Mouse (Mus musculus) forebrain, embryonic 15.5 days (tissue): ENCODE measurements around the gene Ndufb6. TPM values are rescaled to one million over a fixed set of nuclear protein-coding genes. Genes with fewer than 3 reads are reported as not detected.
A peak's percentile ranks its signal among the peaks of the same experiment; 100 is the strongest.

ENCODE experiments used
- ATAC-seq: fragments of 200-750 bp; cut with Nextera tagmentation; replicated peaks from 2 replicates; pipeline ENCODE4 v1.8.0; 2017; ENCODE audit warnings: mild to moderate bottlenecking, moderate TSS enrichment, moderate library complexity
- H3K27ac ChIP-seq: fragments of 300-500 bp; sonication (generic); replicated peaks from 2 replicates; pipeline ENCODE4 v1.5.1; 2015; ENCODE audit warnings: mild to moderate bottlenecking, inconsistent platforms
- H3K27me3 ChIP-seq: fragments of 300-500 bp; sonication (generic); 2 replicates; pipeline ENCODE4 v1.6.1; 2015; ENCODE audit warnings: inconsistent platforms
- H3K36me3 ChIP-seq: fragments of 300-500 bp; sonication (generic); 2 replicates; pipeline ENCODE4 v1.6.1; 2015; ENCODE audit warnings: mild to moderate bottlenecking, inconsistent platforms
- H3K4me1 ChIP-seq: fragments of 300-500 bp; sonication (generic); 2 replicates; pipeline ENCODE4 v1.6.1; 2015; ENCODE audit warnings: inconsistent platforms
- H3K4me2 ChIP-seq: fragments of 300-500 bp; sonication (generic); replicated peaks from 2 replicates; pipeline ENCODE4 v1.6.1; 2015; ENCODE audit warnings: mild to moderate bottlenecking, inconsistent platforms
- H3K4me3 ChIP-seq: fragments of 300-500 bp; sonication (generic); 2 replicates; pipeline ENCODE4 v1.5.1; 2015; ENCODE audit warnings: mild to moderate bottlenecking, inconsistent platforms
- H3K9ac ChIP-seq: fragments of 300-500 bp; sonication (generic); replicated peaks from 2 replicates; pipeline ENCODE4 v1.6.1; 2015; ENCODE audit warnings: mild to moderate bottlenecking, inconsistent platforms
- H3K9me3 ChIP-seq: fragments of 300-500 bp; sonication (generic); 2 replicates; pipeline ENCODE4 v1.6.1; 2016; ENCODE audit warnings: inconsistent platforms
- WGBS: fragments of 180-500 bp; shearing (Covaris S2); methylation state at CpG from one replicate; pipeline ENCODE4 v1.1.7; 2015; ENCODE audit warnings: mixed read lengths; 5-methylcytosine and 5-hydroxymethylcytosine counted together
- polyA plus RNA-seq: library from polyadenylated mRNA; unstranded; fragments of >200 nt; fragmentation: Nextera tagmentation; extraction: Ambion mirVana; gene quantifications from 2 replicates; pipeline ENCODE4 v1.2.1, GENCODE M21; 2015

Ndufb6 gene
- polyA plus RNA-seq, 1 experiment from 2014 or later = 286 TPM

DNA sequence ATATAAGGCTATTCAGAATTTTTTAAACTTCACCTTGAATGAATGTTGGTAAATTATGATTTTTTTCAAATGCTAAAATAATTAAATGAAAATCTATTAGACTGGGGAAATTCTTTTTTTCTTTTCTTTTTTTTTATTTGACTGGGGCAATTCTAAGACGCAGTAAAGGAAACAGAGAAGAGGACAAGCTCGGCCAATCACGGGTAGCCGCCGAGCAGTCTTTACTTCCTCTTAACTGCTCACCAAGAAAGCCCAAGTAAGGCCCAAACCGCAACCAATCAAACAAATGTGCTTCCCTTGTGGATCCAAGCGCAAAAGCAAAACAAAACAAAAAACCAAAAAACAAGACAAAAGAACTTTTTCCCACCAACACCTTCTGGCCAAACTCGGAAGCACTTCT is 35.2 kb downstream of the Ndufb6 start:
- WGBS = 86% methylated on average over 8 of the region's 8 CpGs
- Histone ChIP-seq H3K27ac (no peak overlapping the region), H3K36me3 (no peaks in the 10 kb centered on the region), H3K4me3 (no peak overlapping the region), H3K4me2 (no peak overlapping the region), H3K9ac (no peak overlapping the region), H3K4me1 (peaks cover 9% of the 10 kb centered on the region), H3K9me3 (no peaks in the 10 kb centered on the region), H3K27me3 (no peaks in the 10 kb centered on the region)
- ATAC-seq = no peak

DNA sequence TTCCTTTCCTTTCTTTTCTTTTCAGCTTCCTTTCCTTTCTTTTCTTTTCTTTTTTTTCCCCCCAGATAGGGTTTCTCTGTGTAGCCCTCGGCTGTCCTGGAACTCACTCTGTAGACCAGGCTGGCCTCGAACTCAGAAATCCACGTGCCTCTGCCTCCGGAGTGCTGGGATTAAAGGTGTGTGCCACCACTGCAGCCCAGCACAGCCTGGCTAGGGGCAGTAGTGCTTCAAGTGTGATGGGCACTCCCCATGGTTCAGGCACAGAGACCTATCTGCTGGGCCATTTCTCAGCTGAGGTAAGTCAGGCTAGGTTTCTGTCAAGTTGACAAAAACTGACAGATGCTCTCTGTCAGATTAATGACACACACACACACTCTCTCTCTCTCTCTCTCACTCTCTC is 36.2 kb downstream of the Ndufb6 start:
- Histone ChIP-seq H3K4me3 (no peak overlapping the region), H3K4me1 (peaks cover 13% of the 10 kb centered on the region), H3K36me3 (no peaks in the 10 kb centered on the region), H3K9ac (no peak overlapping the region), H3K27ac (no peak overlapping the region), H3K27me3 (no peaks in the 10 kb centered on the region), H3K9me3 (no peaks in the 10 kb centered on the region), H3K4me2 (no peak overlapping the region)
- ATAC-seq = no peak
- WGBS = 76% methylated on average over 4 of the region's 4 CpGs

DNA sequence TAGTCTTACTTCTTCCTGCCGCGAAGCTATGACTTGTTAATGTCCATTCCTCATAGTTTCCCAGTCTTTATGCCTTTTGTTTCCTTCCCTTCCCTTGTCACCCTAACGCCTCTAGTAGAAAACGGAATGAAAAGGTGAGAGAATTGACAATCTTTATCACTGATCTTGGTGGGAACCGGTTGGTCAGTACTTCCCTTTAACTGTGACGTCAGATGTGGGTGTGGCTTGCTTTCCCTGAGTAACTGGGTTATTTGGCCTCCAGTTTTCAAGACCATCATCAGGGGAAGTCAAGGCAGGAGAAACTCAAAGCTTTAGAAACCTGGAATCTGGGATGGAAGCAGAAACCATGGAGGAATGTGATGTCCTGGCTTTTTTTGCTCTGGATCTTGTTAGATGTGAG is 37.3 kb downstream of the Ndufb6 start:
- Histone ChIP-seq H3K4me2 (no peak overlapping the region), H3K9me3 (no peaks in the 10 kb centered on the region), H3K36me3 (no peaks in the 10 kb centered on the region), H3K27ac (no peak overlapping the region), H3K4me1 (peaks cover 13% of the 10 kb centered on the region), H3K4me3 (no peak overlapping the region), H3K9ac (no peak overlapping the region), H3K27me3 (no peaks in the 10 kb centered on the region)
- ATAC-seq = no peak
- 58% methylated on average over 6 of the region's 6 CpGs for WGBS

DNA sequence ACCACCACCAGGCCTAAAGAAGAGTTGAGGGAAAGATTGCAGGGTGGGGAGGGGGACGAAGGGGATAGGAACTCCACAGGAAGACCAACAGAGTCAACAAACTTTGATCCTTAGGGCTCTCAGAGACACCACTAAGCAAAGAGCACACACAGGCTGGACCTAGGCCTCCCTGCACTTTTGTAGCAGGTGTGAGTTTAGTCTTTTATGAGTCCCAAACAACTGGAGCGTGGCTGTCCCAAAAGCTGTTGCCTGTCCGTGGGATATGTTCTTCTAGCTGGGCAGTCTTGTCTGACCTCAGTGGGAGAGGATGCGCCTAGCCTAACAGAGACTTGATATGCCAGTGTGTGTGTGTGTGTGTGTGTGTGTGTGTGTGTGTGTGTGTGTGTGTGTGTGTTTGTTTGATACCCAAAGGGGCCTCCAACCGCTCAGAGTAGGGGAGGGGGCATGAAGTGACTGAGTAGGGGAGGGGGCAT is 38.9 kb downstream of the Ndufb6 start:
- H3K36me3 ChIP-seq = no peaks in the 10 kb centered on the region
- H3K4me1 ChIP-seq = peaks cover 13% of the 10 kb centered on the region
- no peak overlapping the region for H3K27ac ChIP-seq
- ATAC-seq = 0 out of 2 replicates have a peak, but pooled peaks have one; percentile 26
- peak overlapping the region; percentile 50 for H3K4me3 ChIP-seq
- WGBS = 52% methylated on average over 5 of the region's 5 CpGs
- peak overlapping the region; percentile 86 for H3K4me2 ChIP-seq
- 0 out of 2 replicates have a peak overlapping the region, but pooled peaks have one; percentile 57 for H3K9ac ChIP-seq
- H3K9me3 ChIP-seq = no peaks in the 10 kb centered on the region
- H3K27me3 ChIP-seq = no peaks in the 10 kb centered on the region

DNA sequence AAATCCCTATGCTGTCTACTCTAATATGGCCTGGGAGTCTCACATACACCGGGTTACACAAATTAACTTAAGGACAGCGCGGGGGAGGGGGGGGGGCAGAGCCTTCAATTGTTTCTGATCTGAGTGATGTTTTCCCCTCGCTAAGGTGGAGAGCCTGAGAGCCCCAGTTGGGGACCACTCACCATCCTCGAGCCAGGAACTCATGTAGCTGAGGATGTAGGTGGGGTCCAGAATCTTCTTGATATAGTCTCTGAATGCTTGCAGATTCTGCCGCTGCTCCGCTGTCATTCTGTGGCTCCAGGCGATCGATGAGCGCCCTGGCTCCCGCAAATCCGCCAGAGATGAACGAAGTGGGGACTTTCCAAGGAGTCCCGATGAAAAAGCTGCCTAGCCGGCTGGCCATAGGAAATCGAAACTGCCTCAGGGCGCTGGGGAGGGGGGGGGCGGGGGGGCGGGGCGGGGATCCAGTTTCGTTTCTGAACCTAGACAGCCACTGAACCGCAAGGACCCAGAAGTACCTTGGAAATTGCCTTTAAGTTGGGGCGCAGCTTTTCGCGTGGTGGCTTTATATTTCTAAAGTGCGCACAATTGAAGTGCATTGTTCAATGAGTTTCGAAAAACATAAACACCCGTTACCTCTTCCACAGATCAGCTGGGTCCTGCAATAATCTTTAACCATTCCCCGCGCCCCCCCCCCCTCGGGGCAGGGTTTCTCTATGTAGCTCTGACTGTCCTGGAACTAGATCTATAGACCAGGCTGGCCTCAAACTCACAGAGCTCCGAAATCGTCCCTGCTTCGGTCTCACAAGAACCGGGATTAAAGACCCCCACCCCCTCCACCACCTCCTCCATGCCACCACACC is 39.6 kb downstream of the Ndufb6 start, which contains the start of gene Ddx58:
Ddx58 (minus strand) TSS at position 420 of the 863 bp plus-strand sequence.
- Histone ChIP-seq H3K4me2 (peak within 1 kb of the TSS; percentile 86), H3K4me1 (peaks cover 13% of the 10 kb centered on the region), H3K27me3 (no peaks in the 10 kb centered on the region), H3K36me3 (no peaks in the 10 kb centered on the region), H3K27ac (no peak within 1 kb of the TSS), H3K9me3 (no peaks in the 10 kb centered on the region), H3K9ac (peak within 1 kb of the TSS; percentile 57), H3K4me3 (peak within 1 kb of the TSS; percentile 50)
- 2% methylated on average over 35 of the region's 35 CpGs for WGBS
- peak; percentile 68 for ATAC-seq

DNA sequence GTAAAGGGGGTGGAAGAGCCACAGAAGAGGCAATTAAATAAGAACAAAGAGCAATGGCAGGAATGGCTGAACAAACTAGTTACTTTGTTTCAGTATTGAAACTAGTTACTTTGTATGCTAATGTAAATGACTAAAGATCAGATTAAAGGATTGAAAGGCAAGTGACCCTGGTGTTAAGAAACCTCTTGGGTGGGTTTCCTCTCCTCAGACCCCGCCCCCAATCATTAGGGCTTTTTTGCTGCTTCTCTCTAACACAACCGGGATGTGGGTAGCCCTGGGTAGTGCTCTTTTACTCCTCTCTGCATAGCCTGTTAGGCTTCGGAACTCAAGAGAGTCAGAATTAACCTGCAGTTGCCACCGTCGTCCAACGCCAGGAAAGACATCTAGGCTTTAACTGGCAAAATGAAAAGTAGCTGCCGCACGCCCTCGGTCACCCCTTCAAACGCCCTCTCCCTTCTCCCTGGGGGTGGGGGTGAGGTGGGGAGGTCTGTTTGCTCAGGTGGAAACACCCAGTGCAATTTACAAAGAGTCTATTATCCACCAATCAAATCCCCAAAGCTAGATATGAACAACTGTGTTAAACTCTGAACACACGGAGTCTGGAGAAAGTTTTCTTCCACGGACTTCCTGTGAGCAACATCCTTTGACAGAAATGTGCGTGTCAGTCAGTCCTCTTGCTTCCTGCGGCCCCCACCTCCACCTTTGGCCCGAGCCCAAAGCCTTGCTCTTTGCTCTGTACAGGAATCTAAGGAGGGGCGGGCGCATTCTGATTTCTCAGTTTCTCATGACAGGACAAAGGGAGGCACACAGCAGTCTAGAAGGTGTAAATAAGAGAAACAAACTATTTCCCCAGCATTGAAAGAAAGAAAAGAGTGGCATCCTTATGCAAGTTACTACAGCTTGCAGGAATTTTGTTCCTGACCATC is 40.5 kb downstream of the Ndufb6 start:
- Histone ChIP-seq H3K4me2 (peak overlapping the region; percentile 86), H3K4me1 (peaks cover 13% of the 10 kb centered on the region), H3K36me3 (no peaks in the 10 kb centered on the region), H3K27ac (no peak overlapping the region), H3K9me3 (no peaks in the 10 kb centered on the region), H3K4me3 (peak overlapping the region; percentile 50), H3K9ac (0 out of 2 replicates have a peak overlapping the region, but pooled peaks have one; percentile 25), H3K27me3 (no peaks in the 10 kb centered on the region)
- WGBS = 1% methylated on average over 17 of the region's 17 CpGs
- peak; percentile 61 for ATAC-seq

DNA sequence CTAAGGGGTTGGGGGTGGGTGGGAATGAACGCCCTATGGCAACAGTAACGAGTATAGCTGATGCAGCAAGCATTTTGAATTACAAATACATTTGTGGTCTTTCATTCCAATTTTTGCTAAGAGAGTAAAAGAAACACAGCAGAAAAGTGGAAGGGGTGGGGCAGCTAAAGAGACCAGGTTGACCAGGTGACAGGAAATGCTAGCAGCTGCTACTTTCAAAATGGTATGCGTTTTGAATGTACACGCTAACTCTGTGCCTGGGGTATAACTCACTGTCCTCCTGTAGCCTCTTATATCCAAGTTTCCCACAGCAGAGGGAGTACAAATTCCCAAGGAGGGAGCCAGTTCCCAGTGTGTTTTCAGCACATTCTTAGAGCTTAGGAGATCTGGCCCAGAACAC is 42.4 kb downstream of the Ndufb6 start:
- H3K36me3 ChIP-seq = no peaks in the 10 kb centered on the region
- no peak overlapping the region for H3K27ac ChIP-seq
- no peak overlapping the region for H3K9ac ChIP-seq
- H3K9me3 ChIP-seq = no peaks in the 10 kb centered on the region
- ATAC-seq = no peak
- no peak overlapping the region for H3K4me3 ChIP-seq
- WGBS = 88% methylated on average over 4 of the region's 4 CpGs
- no peak overlapping the region for H3K4me2 ChIP-seq
- no peaks in the 10 kb centered on the region for H3K27me3 ChIP-seq
- H3K4me1 ChIP-seq = peaks cover 13% of the 10 kb centered on the region

DNA sequence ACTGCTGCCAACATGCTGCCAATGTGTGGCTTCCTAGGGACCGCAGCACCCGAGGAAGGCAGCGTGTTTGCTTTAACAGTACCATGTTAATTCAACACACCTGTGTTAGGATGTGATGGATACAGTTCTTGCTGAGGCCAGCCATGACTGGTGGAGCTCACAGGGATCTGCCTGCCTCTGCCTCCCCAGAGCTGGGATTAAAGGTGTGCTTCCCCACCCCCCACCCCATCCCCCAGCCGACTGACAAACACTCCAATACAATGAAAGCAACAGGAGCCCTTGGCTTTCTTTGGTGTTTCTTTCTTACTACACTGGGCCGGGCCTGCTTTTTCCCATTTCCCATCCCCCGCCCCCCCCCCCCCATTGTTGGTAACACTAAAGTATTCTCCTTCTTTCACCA is 45.0 kb downstream of the Ndufb6 start:
- no peak overlapping the region for H3K9ac ChIP-seq
- H3K9me3 ChIP-seq = no peaks in the 10 kb centered on the region
- WGBS = 84% methylated on average over 6 of the region's 6 CpGs
- no peak for ATAC-seq
- H3K4me1 ChIP-seq = peaks cover 7% of the 10 kb centered on the region
- no peak overlapping the region for H3K27ac ChIP-seq
- H3K27me3 ChIP-seq = no peaks in the 10 kb centered on the region
- H3K4me3 ChIP-seq = no peak overlapping the region
- H3K36me3 ChIP-seq = no peaks in the 10 kb centered on the region
- no peak overlapping the region for H3K4me2 ChIP-seq

DNA sequence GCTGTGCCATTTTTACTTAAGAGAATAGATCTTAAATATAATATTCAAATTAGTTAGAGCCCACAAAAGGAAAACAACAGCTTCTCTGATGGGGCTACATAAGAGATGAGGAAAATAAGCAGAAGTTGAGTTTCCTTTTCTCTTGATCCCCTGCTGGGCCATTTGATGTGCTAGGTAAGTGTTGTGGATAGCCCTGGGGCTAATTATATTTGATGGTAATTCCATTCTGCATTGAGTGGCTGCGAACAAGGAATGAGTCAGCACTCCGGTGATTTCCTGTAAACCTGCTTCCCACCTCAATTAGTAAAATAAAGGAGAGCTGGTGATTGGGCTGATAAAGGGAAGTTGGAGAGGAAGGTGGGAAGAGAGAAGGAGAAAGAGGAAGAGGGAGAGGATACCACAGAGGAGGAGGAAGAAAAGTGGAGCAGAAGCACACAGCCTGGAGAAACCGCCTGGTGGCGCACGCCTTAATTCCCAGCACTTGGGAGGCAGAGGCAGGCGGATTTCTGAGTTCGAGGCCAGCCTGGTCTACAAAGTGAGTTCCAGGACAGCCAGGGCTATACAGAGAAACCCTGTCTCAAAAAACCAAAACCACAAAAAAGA is 46.1 kb downstream of the Ndufb6 start:
- Histone ChIP-seq H3K27me3 (no peaks in the 10 kb centered on the region), H3K27ac (no peak overlapping the region), H3K9ac (no peak overlapping the region), H3K4me3 (no peak overlapping the region), H3K9me3 (no peaks in the 10 kb centered on the region), H3K4me2 (no peak overlapping the region), H3K4me1 (no peaks in the 10 kb centered on the region), H3K36me3 (no peaks in the 10 kb centered on the region)
- 91% methylated on average over 7 of the region's 7 CpGs for WGBS
- ATAC-seq = no peak

DNA sequence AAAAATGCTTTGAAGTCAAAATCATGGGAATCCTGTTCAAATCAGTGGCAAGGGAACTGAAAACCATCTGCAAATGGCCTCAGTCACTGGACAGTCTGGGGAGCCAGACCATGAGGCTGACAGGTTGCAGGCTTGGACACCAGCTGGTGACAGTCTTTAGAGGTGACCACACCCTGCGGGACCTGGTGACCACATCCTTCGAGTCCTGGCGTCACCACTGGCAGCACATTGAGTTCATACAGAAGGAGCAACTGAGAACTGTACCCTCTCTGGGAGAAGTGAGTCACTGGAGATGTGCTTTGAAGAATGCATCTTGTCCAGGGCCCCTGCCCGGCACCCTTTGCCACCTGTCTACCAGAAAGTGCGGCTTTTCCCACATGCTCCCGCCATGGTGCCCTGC is 49.5 kb downstream of the Ndufb6 start:
- Histone ChIP-seq H3K27me3 (no peaks in the 10 kb centered on the region), H3K9ac (no peak overlapping the region), H3K36me3 (no peaks in the 10 kb centered on the region), H3K27ac (no peak overlapping the region), H3K4me3 (no peak overlapping the region), H3K4me2 (no peak overlapping the region), H3K9me3 (no peaks in the 10 kb centered on the region), H3K4me1 (no peaks in the 10 kb centered on the region)
- ATAC-seq = no peak
- 94% methylated on average over 6 of the region's 6 CpGs for WGBS

DNA sequence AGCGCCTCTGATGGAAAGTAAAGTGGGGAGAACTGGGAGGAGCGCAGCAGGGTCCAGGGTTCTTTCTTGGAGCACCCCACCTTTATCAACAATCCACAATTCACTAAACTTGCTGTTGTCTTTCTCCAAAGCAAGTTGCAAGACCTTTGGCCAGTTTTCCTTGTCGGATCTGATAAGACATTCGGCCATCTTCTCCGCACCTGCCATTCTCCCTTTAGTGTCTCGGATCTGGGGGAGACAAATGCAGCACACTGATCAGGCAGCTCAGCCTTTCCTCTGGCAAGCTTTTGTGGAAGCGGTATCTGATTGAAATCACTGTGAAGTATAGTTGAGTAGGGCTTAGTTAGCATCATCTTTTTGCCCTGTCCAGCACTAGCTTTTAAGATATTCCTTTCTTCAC is 51.3 kb downstream of the Ndufb6 start:
- Histone ChIP-seq H3K36me3 (no peaks in the 10 kb centered on the region), H3K27me3 (no peaks in the 10 kb centered on the region), H3K4me1 (no peaks in the 10 kb centered on the region), H3K9ac (no peak overlapping the region), H3K4me2 (no peak overlapping the region), H3K27ac (no peak overlapping the region), H3K4me3 (no peak overlapping the region), H3K9me3 (no peaks in the 10 kb centered on the region)
- WGBS = 90% methylated on average over 7 of the region's 7 CpGs
- ATAC-seq = no peak

DNA sequence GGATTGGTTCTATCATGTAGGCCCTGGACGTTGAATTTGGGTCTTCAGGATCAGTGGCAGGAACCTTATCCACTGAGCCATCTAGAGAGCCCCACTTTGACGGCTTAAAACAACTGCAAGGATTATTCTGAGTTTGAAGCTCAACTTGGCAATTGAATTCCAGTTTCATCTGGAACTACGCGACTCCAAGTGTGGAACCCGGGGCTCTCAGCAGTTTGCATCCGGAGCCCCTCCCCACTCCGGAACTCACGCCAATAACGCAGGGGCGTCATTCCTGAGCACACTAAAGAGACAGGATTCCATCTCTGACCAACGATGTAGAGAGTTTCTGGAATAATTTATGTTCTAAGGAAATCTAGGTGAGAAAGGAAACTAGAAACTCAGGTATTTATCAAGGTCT is 52.1 kb downstream of the Ndufb6 start:
- Histone ChIP-seq H3K4me2 (no peak overlapping the region), H3K4me3 (no peak overlapping the region), H3K9me3 (no peaks in the 10 kb centered on the region), H3K27ac (no peak overlapping the region), H3K9ac (no peak overlapping the region), H3K27me3 (no peaks in the 10 kb centered on the region), H3K4me1 (no peaks in the 10 kb centered on the region), H3K36me3 (no peaks in the 10 kb centered on the region)
- ATAC-seq = no peak
- WGBS = 91% methylated on average over 11 of the region's 11 CpGs
